Mouse (Mus musculus): ENCODE data around the gene Ttc7.
"Not testable (repeated sequence)": the region's sequence is repeated elsewhere in the genome, so short reads cannot be mapped to it uniquely, and the experiment has no call there.

The Ttc7 gene

DNA sequence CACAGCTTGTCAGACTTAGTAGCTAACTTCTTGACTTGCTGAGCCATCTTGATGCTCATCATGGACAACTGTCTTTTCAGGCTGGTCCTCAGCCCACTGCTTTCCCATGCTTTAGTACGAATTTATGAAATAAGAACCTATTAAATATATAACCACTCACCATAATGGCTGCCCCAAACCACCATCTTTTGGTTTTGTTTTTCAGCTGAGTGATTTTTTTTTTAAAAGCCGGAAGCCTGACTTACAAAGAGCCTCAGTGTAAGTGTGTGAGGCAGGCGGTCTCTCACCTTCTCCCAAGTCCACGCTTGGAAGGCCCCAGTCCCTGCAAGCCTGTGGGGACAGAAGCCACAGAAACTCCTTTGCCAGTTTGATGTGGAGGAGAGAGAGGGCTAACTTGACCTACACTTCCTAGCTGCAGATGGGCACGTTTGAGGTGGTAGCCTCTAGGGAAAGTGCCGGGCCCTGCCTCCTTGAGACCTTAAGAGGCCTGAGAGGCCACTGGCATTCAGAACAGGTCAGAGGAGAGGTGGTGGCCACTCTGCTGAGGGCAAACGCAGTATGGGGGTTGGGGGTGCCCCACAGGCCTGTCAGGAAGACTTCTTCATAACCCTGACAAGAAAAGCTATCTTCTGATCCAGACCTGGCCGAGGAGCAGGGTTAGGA is 3.9 kb downstream of the Ttc7 start:
- no peak for DNase-seq

DNA sequence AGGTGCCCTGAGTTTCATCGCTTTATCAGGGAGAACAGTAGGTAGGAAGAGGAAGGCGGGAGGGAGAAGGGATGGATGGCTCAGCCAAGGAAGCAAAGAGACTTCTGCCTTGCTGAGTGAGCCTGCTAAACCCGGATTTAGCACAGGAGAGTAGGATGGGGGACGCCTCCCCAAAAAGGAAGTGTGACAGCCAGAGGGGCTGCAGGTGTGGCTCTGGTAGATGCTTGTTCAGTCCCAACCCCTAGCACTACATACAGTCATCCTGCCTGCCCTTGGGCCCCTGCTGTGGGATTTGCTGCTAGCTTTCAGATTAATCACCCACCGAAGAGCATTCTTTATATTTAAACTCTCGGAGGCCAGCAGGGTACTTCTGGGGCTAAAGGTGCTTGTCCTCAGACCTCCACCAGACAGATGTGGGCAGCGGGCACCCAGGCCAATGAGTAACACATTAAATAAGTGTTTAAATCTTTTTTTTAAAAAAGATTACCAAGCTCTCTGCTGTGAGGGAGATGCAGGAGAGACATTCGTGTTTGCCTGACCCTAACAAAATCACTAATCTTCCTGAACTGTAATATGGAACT is 4.6 kb downstream of the Ttc7 start:
- DNase-seq, result no peak

DNA sequence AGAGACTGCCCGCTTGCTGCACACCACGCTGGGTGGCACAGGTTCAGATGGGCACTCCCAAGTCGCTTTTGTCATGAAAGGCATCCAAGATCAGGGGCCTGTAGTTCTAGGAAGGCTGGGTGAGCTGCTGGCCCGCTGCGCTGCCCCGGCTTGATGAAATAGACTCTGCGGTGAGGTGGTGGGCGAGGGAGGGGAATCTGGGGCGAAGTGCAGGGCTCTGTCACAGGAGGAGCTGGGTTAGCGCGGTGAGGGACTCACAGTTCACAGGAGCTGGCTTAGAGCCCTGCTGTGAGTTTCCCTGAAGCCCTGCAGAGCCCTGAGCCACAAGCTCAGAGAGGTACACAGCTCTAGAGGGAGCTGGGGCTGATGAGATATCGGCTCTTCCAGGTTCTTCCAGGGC is 5.4 kb downstream of the Ttc7 start:
- no peak for DNase-seq

DNA sequence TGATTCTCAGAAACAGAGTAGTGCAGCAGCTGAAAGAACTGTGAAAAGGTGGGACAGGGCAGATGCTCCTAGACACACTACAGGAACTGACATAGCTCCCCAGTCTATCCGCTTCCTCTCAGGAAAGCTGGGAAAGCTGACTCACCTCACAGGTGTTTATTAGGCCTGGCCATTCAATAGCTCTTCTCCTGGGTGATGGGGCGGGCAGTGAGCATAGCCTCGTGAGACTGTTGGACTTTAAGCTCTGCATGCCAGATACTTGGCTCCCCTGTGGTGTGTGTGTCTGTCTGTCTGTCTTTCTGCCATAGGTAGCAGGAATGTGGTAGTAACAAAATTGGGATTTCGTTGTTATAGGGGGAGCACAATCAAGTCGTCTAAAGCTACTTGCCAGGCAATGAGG is 6.7 kb downstream of the Ttc7 start:
- no peak for DNase-seq

DNA sequence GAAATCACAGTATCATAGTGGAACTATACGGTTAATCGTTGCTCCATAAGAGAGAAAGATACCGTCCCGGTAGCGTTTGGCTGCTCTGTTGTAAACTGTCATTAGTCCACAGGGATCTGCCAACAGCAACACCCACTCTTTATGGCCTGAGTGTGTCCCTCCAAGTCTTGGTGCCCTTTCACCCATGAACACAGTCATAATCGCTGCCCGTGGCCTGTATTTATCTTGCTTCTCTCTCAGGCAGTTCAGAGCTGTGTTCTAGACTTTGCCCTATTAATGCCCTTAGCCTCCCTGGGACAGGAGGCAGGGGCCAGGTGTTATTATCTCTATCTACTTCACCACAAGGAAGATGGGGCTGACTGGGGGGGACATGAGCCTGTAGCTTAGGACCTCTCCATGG is 8.4 kb downstream of the Ttc7 start:
- no peak for DNase-seq

DNA sequence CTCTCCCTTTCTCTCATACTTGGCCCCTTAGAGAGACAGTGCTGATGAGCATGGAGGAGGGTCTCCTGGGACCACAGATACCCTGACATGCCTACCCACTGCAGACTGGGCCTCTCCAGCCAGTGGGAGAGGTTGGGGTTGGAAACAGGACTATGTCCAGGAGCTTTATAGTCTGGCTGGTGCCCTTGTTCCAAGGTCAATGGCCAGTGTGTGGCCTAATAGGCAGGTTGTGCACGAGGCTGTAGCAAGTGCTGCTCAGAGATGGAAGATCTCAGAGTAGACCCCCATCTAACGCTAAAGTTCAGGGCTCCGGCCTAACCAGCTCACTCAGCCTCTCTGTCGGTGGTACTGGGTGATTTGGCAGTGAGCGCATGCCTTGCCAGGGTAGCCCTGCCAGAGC is 9.1 kb downstream of the Ttc7 start:
- no peak for DNase-seq

DNA sequence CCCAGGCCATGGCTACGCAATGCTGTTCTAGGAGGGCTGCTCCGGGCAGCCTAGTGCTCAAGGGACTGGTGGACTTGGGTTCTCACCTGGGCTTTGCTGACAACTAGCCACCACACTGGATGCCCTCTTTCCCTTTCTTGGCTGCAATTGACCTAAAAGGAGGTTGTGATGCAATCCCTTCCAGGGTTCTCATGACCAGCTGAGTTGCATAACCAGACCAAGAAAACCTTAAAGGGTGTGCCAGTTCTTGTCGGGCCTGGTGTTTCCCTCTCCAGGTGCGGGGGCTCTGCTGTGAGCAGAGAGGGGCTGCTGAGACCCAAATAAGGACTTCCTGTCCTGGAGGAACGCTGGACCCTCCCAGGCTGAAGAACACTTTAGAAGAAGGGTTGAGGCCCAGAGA is 10.4 kb downstream of the Ttc7 start:
- DNase-seq, result no peak

DNA sequence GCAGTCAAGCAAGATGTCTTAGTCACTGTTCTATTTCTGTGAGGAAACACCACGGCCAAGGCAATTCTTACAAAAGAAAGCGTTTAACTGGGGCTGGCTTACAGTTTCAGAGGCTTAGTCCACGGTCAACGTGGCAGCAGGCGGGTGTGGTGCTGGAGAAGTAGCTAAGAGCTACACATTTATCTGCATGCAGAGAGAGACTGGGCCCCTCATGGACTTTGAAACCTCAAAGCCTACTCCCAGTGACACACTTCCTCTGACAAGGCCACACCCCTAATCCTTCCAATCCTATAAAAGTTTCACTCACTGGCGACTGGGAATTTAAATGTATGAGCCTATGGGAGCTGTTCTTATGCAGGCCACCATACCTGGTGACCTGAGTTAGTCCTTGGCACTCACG is 13.1 kb downstream of the Ttc7 start:
- no peak for DNase-seq

DNA sequence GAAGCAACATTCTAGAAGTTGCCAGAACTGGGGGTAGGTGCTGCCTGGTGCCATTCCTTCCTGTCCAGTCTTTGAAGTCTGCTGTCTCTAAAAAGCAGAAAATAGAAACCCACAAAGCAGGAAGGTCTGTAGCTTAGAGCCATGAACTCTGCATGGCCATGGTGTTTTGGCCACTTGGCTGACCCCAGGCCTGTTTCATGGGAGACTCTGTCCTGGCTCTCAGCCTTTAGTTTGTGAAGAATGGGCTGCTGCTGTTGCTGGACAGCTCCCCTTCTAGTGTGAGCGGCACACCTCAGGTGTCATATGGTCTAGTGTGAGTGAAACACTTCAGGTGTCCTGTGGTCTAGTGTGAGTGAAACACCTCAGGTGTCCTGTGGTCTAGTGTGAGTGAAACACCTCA is 14.0 kb downstream of the Ttc7 start:
- not testable (repeated sequence) for DNase-seq

DNA sequence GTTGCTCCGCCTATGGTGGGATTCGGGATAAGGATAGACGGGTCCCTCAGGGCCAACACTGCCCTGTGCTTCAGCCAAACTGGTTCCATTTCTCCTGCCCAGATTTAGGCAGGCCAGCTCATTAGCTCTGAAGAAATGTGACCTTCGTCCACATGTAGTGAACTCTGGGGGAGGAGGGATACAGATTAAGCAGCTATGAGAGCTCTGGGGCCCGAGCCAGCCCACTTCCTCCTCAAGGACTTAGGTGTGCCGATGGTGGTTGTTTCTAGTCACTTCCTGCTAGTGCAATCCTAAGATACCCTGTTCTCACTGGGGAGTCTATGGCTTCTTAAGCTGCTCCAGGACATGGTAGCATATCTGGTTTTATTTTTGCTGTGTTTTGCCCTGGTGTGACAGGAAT is 16.3 kb downstream of the Ttc7 start:
- DNase-seq, result no peak

DNA sequence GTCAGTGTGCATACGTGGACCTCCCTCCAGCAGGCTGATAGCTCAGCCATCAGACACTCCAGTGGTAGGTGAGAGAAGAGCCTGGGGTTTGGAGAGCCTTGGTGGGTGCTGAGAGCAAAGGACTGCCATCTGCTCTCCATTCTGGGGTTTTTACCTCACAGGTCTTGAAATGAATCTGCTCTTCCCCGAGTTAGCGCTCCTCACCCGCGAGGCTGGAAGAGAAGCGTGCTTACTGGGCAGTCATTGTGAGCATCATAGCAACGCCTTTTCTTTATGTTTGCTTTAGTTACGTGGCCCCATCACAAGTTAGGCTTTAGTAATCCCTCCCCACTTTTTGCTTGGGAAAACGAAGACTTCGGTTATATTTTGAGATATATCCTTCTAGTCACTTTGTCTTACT is 17.7 kb downstream of the Ttc7 start:
- DNase-seq, result no peak

DNA sequence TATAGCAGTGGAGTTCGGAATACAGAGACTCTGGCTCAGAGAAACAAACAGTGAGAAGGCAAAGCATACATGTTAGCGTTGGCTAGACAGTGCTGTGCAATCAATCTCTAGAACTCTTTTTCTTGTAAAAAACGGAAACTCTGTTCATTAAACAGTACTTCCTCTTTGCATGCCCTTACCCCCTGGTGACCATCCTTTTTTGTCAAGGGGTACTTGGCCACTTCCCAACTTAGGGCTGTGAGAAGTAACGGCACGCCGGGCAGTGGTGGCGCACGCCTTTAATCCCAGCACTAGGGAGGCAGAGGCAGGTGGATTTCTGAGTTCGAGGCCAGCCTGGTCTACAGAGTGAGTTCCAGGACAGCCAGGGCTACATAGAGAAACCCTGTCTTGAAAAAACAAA is 18.9 kb downstream of the Ttc7 start:
- DNase-seq, result not testable (repeated sequence)

DNA sequence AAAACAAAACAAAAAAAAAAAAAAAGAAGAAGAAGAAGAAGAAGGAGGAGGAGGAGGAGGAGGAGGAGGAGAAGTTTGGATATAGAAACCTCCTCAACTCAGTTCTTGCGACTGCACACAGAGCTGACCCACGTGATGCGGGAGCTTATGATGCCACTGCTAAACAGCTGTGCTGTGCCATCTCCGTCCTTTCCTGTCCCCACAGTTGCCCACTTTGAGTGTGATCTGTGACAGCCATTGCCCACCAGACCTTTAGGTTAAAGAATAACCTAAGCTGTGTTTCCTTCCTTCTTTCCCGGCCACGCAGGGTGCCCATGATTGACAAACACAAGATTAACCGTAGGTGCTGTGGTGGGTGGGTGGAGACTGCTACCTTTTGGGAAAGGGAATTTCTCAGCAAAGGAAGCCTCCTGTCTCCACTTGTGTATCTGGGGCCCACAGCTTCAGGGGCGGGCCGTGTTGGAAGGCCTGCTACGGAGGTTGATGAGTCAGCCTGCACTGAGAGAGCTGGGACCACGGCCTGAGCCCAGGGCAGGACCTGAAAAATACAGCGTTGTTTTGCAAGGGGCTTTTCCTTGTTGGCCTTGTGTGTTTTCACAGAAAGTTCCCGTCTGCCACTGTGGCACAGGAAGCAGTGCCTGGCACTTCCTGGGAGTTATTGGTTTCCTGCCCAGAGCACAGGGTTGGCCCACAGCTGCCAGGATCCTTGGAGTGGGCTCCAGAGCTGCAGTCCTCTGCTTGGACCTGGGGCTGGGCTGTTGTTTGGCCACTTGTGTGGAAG is 19.5 kb downstream of the Ttc7 start:
- no peak for DNase-seq

DNA sequence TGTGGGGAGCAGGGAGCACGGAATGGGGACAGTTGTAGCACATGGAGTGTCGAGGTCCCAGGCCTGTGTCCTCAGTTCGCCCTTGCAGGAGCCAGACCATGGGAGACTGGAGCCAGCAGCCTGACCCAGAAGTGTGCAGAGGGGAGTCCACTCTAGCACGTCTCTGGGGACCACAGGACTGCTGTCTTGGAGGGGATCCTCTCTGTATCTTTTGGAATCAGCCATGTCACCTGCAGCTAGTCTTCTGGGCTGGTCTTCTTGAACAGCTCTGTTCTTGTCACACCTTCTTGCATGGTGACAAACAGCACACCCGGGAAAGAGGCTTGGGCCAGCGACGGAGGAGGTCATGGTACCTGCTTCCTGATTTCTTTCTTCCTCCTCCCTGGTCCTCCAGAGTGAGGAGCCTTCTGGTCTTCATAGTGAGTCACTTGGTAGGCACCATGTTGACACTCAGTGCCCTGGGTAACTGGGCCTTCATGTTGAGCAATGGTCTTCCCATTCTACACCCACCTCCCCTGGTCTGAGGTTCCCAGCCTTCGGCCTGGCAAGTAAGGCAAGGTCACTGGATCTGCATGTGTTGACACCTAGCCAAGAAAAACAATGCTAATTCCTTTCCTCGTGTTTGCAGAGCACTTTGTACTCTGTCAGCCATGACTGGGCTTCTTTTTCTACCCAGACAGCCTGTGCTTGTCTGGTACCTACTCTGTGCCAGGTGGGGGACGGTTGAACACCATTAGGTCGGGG is 21.6 kb downstream of the Ttc7 start:
- no peak for DNase-seq

DNA sequence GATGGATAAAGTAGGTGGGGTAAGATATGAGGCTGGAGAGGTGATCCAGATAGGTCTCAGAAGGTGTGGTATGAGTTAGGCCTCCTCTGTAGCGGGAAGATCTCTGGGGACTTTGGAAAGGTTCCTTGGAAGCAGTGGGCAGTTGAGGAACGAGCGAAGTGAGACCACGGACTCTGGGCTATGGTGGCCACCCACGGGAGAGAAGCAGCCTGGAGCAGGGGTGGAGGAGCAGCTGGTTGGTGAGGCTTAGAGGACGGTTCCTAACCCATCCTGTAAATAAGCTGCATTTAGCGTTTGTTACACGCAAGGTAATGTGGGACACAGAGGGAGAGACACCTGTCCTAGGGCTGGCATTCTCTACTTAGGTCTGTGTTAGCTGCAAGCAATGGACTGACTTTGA is 22.4 kb downstream of the Ttc7 start:
- no peak for DNase-seq

DNA sequence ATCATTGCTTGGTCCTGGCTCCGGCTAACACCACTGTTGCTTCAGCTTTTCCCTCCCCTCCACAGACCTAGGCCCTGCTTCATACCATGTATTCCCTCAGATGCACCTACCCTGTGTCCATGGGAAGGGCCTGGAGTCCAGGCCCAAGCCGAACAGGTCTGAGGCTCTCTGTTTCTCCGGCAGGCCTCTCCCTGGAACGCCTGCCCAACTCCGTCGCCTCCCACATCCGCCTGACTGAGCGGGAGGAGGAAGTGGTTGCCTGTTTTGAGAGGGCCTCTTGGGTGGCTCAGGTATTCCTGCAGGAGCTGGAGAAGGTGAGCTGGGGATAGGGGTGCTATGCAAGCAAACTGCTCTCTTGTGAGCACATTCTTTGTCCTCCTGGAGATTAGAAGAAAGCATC is 24.1 kb downstream of the Ttc7 start:
- DNase-seq, result no peak

DNA sequence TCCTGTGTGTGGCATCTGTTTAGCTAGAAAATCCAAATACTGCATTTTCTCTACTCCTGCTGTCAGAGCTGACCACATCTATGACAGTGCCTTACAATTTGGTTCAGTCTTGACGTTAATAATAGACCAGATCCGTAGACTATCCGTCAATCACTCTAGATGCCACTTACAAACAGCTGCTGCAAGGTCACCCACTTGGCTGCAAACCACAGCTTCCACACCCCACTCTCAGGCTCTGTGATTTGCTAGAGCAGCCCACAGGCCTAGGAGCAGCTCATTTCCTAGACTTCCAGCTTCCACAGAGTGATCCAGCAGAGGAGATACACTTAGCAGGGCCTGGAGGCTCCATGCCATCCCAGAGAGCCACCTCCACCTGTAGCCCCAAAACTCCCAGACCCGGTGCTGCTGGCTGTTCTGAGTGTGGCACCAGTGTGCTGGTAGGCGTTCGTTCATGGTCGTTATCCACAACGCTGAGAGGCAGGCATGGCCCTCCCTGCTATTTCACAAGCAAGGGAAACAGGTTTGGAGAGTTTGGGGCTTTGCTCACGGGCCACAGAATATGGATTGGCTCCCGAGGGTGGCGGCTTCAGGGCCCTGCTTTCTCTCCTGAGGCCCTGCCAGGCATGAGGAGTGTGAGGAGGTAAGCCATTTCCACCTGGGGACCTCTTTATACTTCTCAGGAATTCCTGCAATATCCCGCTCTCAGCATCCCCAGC is 26.5 kb downstream of the Ttc7 start:
- no peak for DNase-seq

DNA sequence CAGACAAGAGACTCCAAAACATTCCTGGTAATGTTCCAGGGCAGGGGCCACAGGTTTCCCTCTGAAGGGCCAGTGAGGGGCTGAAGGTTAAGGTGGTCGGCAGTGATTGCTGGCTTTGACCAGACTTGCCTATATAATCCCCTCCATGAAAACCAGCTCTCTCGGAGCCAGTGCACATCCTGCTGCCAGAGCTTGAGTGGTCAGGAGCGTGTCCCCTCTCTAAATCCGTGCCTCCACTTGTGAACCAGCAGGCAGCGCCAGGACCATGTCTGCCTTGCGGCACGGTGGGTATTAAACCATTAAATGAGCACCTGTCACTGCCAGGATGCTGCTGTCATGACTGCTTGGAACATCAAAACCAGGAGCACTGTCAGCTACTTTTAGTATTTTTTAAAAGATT is 27.8 kb downstream of the Ttc7 start:
- DNase-seq, result no peak

DNA sequence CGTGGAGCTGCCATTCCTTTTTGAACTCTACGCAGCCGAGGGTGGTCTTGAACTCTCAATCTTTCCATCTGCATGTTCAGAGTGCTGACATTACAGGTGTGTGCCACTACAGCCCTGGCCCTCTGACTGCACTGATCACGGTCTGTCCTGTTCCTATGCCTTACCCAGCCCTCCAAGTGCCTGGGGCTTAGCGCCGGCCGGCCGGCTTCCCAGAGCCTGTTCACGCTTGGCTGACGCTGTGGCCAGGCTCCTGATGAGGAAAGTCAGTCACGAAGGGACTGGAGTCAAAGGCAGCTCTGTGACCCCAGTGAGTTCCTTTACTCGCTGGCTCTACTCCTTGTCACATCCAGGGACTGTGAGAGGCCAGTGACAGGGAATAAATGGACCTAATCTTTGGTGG is 29.7 kb downstream of the Ttc7 start:
- no peak for DNase-seq

DNA sequence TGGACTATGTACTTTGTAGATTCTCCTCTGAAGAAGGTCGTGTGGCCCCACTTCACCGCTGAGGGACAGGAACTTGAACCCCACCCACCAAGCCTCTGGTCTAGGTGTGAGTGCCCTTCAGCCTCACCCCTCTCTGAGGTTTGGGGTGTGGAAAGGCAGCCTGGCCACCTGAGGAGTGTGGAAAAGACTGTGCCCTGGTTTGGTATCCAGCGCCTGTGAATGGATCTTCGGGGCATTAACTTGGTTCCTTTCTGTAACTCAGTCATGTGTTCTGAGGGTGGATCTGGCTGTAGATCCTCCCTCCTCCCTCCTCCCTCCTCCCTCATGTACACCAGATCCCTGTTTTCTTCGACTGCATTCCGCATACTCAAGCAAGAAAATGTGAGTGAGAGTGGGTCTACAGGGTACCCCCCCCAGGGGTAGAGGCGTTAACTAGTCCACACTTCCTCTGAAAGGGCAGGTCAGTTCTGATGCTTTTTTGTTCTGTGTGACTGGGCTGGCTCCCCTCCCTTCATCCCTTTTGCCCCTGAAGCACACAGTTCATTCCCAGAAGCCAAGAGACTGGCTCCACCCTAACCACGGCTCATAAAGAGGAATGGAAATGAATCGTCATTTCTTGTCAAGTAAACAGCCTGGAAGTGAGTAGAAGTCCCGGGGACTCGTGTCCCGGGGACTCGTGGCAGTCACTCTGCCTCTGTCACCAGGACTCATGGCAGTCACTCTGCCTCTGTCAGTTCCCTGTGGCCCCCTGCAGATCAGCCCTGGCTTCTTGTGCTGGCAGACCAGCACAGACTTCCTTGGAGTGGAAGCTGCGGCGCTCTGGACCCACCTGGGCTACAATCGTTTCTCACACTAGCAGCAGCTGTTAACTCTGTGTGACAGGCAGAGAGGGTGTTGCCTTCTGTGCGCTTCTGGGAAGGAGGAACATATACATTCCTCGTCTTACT is 30.5 kb downstream of the Ttc7 start:
- DNase-seq, result no peak

DNA sequence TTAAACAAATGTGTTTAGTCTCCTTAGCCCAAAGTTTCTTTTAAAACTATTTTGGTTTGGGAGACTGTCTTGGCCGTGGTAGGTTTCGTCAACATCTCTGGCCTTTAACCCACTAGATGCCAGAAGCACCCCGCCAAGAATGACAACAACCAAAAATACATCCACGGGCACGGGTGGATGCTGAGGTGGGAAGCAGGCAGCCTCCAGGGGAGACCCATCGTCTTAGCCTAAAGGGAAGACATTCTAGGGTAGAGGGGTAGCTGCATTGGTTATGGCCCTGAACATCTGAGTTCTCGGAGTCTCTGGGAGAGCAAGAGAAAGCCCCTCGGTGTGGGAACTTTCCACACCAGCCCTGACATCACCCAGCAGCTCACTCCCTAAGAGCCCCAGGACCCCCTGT is 31.4 kb downstream of the Ttc7 start:
- DNase-seq, result no peak

DNA sequence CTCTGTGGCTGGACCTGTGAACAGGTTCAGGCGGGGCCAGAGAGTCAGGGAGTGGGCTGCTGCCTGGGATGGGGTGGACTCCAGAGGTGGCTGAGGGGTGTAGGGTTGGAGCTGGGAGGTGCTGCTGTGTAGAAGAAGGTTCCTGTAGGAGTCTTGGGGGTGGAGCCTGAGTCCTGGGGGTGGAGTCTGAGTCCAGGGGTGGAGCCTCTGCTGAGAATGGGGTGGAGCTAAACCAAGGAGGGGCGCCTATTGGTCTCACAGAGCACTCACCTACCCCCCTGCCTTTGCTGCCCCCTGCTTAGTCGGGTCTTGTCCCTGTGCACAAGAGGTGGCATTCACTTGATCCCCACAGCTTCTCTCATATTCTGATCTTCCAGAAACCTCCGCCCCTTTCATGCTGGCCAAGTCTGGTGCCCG is 31.9 kb downstream of the Ttc7 start:
- peak in 1 of 2 experiments; percentile 70 for DNase-seq
